Mouse (Mus musculus) neural tube, embryonic 10.5 days (tissue): ENCODE measurements around the gene Tbc1d14.

Source experiments
- DNase-seq: peaks from one replicate; pipeline ENCODE4 v3.0.0-alpha.2; 2017; ENCODE audit warnings: low spot score; ENCODE audit errors: extremely low spot score

Gene Tbc1d14

DNA sequence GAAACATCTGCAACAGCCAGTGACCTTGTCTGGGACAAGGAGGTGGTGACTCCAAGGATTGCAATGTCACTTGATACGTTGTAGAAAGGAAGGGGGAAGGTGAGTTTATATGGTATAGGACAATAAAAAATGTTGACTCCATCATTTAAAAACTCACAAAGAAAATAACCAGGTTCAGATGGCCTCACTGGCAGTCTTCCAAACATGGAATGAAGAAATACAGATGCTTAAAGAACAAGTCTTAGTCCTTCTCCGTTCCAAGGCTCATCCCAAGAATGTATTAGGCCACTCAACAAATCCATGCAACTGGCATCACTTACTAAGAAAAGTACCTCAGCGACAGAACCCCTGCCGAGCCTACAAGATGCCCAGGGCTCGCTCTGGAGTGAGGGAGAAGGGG, 38.6 kb downstream of the Tbc1d14 start:
- no peak for DNase-seq

DNA sequence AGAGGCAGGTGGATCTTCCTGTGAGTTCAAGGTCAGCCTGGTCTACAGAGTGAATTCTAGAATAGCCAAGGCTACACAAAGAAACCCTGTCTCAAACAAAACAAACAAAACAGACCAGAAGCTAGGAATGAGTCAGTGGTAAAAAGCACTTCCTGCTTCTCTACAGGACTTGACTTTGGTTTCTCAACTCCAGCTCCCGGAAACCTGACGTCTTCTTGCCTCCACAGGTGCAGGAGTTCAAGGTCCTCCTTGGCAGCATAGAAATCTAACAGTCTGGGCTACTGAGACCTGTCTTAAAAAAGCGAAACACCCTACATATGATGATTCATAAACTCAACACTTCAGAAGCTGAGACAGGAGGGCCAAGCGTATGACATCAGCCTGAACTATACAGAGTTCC, 39.2 kb downstream of the Tbc1d14 start:
- no peak for DNase-seq

- DNase-seq: no peak
Observed at GRCm38 (mm10) chr5:36553056-36553606, 39.9 kb downstream of the Tbc1d14 start.

DNA sequence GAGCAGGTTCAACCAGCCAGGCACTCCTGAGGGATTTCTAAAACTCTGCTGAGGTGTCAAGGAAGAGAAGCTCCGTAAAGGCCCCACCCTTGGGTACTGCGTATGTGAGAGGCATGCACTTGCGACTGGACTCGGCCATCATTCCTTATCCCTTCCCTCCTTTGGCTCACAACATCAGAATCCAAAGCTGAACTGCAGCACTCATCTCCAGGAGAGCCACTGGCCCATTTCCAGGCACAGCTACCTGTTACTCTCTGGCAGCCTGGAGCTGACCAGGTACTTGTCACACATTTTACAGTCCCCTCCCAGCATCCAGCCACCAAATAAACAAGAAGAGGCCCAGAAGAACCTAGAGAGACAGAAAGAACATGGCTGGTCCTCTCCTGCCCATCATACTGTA, 40.7 kb downstream of the Tbc1d14 start:
- no peak for DNase-seq

GRCm38 (mm10) chr5:36549243-36549642, 43.8 kb downstream of the Tbc1d14 start:
- no peak for DNase-seq

GRCm38 (mm10) chr5:36544765-36545164, 48.3 kb downstream of the Tbc1d14 start:
- DNase-seq: no peak

GRCm38 (mm10) chr5:36540928-36541327, 52.1 kb downstream of the Tbc1d14 start:
- DNase-seq: no peak

GRCm38 (mm10) chr5:36538576-36539187, 54.4 kb downstream of the Tbc1d14 start:
- peak; percentile 48 for DNase-seq

- DNase-seq: no peak
Observed at GRCm38 (mm10) chr5:36536424-36536823, 56.7 kb downstream of the Tbc1d14 start.

GRCm38 (mm10) chr5:36535438-36536176, 57.5 kb downstream of the Tbc1d14 start:
- no peak for DNase-seq

- DNase-seq: no peak
Observed at GRCm38 (mm10) chr5:36534455-36535030, 58.5 kb downstream of the Tbc1d14 start.

DNA sequence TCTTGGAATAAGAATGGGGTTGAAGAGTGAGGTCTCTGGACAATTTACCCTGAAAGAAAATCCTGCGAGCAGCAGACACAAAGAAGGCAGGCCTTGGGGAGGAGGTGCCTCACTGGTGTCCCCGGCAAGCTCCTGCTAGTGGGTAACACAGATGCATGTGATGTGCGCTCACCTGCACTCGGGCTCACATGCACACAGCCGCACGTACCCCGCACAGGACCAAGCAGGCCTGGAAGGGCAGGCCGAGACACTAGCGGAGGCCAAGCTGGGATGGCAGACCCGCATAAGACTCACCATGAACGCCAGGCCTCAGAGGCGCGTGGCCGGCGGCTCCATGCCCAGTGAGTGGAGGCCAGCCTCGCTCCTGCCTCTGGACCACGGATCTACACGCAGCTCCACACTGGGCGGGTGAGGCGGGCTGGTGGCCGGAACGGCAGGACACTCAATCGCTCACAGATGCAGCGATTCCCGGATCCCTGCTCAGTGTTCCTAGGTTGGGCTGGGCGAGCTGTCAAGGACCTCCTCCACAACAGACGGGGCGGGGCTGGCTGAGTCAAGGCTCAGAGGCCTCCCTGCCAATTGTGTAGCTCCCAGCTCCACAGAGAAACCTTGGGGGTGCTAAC, 62.8 kb downstream of the Tbc1d14 start:
- peak; percentile 94 for DNase-seq

GRCm38 (mm10) chr5:36529698-36530097, 63.4 kb downstream of the Tbc1d14 start:
- DNase-seq: no peak

GRCm38 (mm10) chr5:36526921-36527320, 66.2 kb downstream of the Tbc1d14 start:
- no peak for DNase-seq

DNA sequence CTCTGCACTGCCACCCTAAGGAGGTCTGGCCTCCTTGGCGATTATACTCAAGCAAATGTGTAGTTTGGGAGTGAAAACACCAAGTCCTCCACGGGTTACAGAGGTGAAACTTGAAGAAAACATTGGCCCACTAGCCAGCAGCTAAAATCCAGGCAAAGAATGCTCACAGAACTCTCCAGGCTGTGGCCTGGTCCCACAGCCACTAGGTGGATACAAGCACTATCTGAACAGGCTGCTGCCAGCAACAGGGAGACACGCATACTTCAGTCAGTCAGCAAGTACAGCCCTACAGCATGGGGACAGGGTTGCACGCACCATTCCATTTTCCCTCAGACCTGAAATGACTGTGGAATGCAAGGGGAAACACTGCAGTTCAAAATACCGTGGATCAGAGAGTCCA, 66.8 kb downstream of the Tbc1d14 start:
- no peak for DNase-seq

GRCm38 (mm10) chr5:36525216-36525615, 67.9 kb downstream of the Tbc1d14 start:
- no peak for DNase-seq

- DNase-seq: no peak
Observed at GRCm38 (mm10) chr5:36523219-36523703, 69.8 kb downstream of the Tbc1d14 start.

- DNase-seq: no peak
Observed at GRCm38 (mm10) chr5:36522782-36523181, 70.3 kb downstream of the Tbc1d14 start.

DNA sequence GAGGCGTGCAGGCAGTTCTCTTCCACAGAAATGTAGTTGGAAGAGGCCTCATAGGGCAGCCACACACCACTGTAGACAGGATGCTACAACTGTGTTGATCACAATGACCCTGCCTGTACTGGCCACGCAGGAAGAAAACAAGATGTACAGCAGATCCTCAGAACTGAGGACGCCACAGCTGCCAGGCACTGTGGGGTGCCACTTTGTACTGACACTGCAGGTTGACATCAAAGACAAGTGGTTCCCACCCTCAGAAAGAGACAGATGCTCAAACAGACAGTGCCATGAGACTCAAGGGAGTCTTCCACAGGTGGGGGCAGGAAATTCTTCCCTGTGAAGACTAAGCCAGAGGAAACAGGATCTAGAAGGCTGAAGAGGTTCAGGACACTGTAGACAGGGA, 73.3 kb downstream of the Tbc1d14 start:
- no peak for DNase-seq

- DNase-seq: no peak
Observed at GRCm38 (mm10) chr5:36517596-36517995, 75.5 kb downstream of the Tbc1d14 start.

GRCm38 (mm10) chr5:36515558-36515957, 77.5 kb downstream of the Tbc1d14 start:
- DNase-seq: no peak

DNA sequence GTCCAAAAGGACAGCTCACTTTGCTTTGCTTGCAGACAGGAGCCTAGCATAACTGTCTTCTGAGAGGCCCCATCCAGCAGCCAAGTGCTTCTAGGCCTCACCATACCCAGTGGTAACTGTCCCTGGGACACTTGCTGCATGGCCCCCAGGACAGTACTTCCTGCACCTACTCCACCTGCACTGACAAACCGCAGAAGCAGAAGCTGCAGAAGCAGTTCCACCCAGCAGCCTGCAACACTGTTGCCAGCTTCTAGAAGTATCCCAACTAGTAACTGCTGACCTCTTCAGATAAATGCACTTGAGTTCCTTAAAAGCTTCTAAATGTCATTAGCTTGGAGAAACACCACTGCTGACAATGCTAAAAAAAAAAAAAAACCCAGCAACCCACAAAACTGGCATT, 78.0 kb downstream of the Tbc1d14 start:
- DNase-seq: no peak
